Mouse (Mus musculus) layer of hippocampus, postnatal 10 days (tissue): ENCODE data around the gene Cntn2. TPM values are rescaled to one million over a fixed set of nuclear protein-coding genes. Genes with fewer than 3 reads are reported as not detected.
"Not testable (repeated sequence)": the region's sequence is repeated elsewhere in the genome, so short reads cannot be mapped to it uniquely, and the experiment has no call there.

ENCODE experiments used
- DNase-seq, 2 experiments: peaks; one replicate each; pipeline ENCODE4 v3.0.0; 2021; ENCODE audit warnings: low spot score in 2 of 2
- total RNA-seq, 2 experiments: library from RNA; stranded (reverse); gene quantifications; 2 replicates each; pipeline ENCODE4 v1.2.3; 2021

Gene Cntn2
- total RNA-seq, 2 experiments from 2014 or later: 72.1 to 76.2 TPM

GRCm38 (mm10) chr1:132515339-132515738 is 27.7 kb downstream of the Cntn2 start:
- DNase-seq: no peak

GRCm38 (mm10) chr1:132512106-132512505 is 30.9 kb downstream of the Cntn2 start:
- no peak for DNase-seq

GRCm38 (mm10) chr1:132511521-132511920 is 31.5 kb downstream of the Cntn2 start:
- no peak for DNase-seq

GRCm38 (mm10) chr1:132509771-132510170 is 33.3 kb downstream of the Cntn2 start:
- no peak for DNase-seq

- no peak for DNase-seq
Observed at GRCm38 (mm10) chr1:132506656-132507055, 36.4 kb downstream of the Cntn2 start.

GRCm38 (mm10) chr1:132506058-132506457 is 37.0 kb downstream of the Cntn2 start, which contains the start of gene Tmem81:
TSS of gene Tmem81 (plus strand) at chr1:132506230.
- no peak for DNase-seq

- DNase-seq: no peak
Observed at GRCm38 (mm10) chr1:132505155-132505554, 37.9 kb downstream of the Cntn2 start.

GRCm38 (mm10) chr1:132500535-132500934 is 42.5 kb downstream of the Cntn2 start:
- no peak for DNase-seq

- no peak for DNase-seq
Observed at GRCm38 (mm10) chr1:132483759-132484158, 59.3 kb downstream of the Cntn2 start.

GRCm38 (mm10) chr1:132483234-132483633 is 59.8 kb downstream of the Cntn2 start:
- no peak for DNase-seq

- no peak for DNase-seq
Observed at GRCm38 (mm10) chr1:132481619-132482018, 61.4 kb downstream of the Cntn2 start.

- DNase-seq: no peak
Observed at GRCm38 (mm10) chr1:132479438-132479837, 63.6 kb downstream of the Cntn2 start.

GRCm38 (mm10) chr1:132476928-132477691 is 65.9 kb downstream of the Cntn2 start, which contains the start of gene Rbbp5:
TSS of gene Rbbp5 (plus strand) at chr1:132477365.
- peak; percentile 88 to 93 for DNase-seq

GRCm38 (mm10) chr1:132476575-132476927 is 66.5 kb downstream of the Cntn2 start:
- no peak for DNase-seq

- DNase-seq: no peak
Observed at GRCm38 (mm10) chr1:132474496-132474895, 68.6 kb downstream of the Cntn2 start.

- DNase-seq: no peak
Observed at GRCm38 (mm10) chr1:132472537-132472936, 70.5 kb downstream of the Cntn2 start.

- no peak for DNase-seq
Observed at GRCm38 (mm10) chr1:132471499-132471898, 71.6 kb downstream of the Cntn2 start.

- DNase-seq: no peak
Observed at GRCm38 (mm10) chr1:132471032-132471431, 72.0 kb downstream of the Cntn2 start.

- DNase-seq: not testable (repeated sequence)
Observed at GRCm38 (mm10) chr1:132470031-132470430, 73.0 kb downstream of the Cntn2 start.

- DNase-seq: no peak
Observed at GRCm38 (mm10) chr1:132469519-132469918, 73.5 kb downstream of the Cntn2 start.

GRCm38 (mm10) chr1:132468926-132469325 is 74.1 kb downstream of the Cntn2 start:
- no peak for DNase-seq

- DNase-seq: no peak
Observed at GRCm38 (mm10) chr1:132464651-132465050, 78.4 kb downstream of the Cntn2 start.
